Mouse (Mus musculus) retina, postnatal 1 day (tissue): ENCODE data around the gene Tbc1d12.

Source experiments
- DNase-seq: peaks from one replicate; pipeline ENCODE4 v3.0.0-alpha.2; 2012

The Tbc1d12 gene

DNA sequence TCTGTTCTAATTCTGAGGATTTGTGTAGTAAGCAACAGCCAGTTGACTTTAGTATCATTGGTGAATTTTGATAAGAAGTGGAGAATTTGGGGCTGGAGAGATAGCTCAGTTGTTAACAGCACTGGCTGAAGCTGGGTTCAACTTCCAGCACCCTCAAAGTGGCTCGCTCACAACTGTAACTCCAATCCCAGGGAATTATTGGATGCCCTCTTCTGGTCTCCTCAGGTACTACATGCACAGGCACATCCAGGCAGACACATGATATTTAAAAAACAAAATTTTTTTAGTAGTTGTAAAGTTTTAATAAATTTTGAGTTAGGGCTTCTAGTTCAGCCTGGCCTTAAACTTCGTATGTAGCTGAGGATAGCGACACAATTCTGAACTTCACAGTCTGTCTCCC lies 79.3 kb downstream of the Tbc1d12 start:
- DNase-seq = peak; percentile 50

DNA sequence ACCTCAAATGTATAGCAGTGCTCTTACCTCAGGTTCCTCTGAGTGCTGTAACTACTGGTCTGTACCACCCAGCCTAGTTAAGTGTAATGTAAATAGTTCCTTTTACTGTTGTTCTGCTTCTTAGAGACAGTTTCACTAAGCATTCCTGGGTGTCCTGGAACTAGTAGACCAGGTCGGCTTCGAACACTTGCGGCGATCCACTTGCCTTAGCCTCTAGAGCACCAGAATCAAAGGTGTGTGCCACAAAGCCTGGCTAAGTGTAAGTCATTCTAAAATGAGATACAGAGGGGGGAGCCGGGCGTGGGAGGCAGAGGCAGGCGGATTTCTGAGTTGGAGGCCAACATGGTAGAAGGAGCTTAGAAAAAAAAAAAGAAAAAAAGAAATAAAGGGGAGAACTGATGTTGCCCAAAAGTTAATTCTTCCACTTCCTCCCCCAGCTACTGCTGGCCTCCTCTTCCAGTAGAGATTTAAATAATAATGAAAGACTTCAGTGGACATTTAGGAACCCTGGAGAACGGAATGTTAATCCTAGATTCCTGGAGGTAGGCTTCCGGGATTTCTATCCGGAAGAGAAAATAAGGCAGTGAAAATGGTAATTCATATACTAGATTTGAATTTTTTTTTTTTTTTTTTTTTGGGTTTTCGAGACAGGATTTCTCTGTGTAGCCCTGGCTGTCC lies 92.2 kb downstream of the Tbc1d12 start:
- no peak for DNase-seq

DNA sequence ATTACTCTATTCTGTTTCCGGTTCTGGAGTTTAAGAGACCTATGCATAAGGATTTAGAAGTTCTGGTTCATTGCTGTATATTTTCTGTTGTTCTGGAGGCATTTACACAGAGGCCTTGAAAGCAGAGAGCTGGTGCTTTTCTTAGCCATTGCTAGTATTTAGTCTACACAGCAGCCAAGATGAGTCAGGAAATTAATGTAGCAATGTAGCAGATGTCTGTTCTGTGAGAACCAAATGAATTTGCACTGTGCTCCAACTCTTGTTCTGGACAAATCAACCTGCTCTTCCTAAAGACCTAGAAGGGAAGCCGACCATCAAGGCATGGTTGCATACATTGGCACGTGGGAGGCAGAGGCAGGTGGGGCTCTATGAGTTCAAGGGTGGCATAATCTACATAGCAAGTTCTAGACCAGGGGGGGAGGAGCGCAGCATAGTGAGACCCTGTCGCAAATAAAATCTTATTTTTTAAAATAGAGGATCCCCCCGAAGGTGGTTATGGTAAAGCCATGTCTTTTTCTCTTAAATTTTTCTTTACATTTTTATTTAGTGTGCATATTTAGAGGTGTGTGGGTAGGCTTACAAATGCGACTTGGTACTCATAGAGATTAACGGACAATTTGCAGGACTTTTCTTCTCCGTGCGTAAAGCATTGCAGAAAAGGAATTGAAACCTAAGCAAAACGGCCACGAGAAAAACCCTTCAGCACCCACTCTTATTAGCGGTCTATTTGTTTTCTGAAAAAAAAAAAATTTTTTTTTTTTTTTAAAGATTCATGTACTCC lies 93.3 kb downstream of the Tbc1d12 start:
- no peak for DNase-seq

DNA sequence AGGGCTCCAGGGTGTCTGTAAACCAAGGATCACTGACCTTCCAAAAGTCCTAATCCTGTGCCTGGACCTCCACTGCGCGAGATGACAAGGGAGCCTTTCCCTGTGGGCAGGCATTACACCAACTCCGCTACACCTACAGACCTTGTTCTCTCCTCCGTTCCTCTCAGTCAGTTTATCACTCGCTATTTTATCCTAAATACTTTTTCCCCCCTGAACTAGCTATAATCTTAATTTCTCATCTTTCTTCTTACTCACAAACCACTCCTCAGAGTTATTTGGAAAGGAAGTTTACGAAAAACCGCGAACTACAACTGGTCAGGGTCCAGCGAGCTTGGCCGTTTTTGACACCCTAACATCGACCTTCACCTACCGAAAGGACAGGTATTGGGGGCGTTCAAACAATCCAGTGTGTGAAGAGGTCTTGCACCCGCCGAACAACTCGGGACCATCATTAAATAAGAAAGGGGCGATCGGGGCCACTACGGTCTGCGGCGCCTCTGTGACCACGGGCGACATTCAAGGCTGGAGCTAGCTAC lies 93.9 kb downstream of the Tbc1d12 start:
- DNase-seq = no peak

DNA sequence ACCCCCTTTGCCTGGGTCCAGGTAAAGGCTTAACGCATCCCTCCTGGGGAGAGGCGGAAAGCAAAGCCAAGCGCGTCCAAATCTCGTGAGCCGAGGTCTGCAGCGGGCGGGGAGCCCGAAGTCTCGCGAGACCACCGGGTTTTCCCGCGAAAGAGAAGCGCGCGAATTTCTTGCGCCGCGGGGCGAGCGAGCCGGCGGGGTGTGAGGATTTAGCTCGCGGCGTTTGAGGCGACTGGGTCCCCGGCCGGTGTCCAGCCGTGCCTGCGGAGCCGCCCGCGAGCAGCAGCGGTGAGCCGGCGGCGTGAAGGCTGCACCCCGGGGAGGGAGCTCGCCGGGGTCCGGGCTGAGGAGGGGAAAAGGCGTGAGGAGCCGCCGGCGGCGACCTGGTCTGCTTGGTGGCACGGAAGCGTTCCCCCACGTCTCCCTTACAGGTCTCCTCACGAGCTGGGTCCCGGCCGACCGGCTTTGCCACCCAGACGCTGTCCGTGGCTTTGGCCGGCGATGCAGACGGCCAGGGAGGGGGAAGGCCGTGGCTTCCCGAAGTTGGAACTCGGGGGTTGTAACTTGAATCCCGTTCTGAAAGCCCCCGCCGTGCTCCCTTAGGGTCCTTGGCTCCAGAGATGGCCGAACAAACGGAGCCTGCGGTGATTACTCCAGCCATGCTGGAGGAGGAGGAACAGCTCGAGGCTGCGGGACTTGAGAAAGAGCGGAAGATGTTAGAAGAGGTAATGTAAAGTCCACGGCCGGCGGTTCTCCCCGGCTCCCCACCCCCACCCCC lies 94.6 kb downstream of the Tbc1d12 start, which contains the start of gene Hells:
TSS of gene Hells (plus strand) at position 128 of the 778 bp plus-strand sequence.
- DNase-seq = peak; percentile 95

DNA sequence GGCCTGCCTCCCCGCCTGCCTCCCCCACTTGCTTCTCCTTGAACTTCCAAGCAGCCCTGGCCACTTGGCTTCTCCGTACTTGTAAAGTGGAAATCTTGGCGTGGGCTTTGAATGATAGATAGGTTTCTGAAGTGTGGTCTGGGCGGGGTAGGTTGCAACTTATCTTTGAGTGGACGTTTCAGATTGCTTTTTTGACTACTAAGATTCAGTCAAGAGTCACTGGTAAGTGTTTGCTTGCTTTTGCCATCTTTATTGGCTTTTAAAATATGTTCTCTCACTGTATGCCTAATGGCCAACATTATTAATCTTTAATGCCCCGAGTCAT lies 95.1 kb downstream of the Tbc1d12 start:
- no peak for DNase-seq

DNA sequence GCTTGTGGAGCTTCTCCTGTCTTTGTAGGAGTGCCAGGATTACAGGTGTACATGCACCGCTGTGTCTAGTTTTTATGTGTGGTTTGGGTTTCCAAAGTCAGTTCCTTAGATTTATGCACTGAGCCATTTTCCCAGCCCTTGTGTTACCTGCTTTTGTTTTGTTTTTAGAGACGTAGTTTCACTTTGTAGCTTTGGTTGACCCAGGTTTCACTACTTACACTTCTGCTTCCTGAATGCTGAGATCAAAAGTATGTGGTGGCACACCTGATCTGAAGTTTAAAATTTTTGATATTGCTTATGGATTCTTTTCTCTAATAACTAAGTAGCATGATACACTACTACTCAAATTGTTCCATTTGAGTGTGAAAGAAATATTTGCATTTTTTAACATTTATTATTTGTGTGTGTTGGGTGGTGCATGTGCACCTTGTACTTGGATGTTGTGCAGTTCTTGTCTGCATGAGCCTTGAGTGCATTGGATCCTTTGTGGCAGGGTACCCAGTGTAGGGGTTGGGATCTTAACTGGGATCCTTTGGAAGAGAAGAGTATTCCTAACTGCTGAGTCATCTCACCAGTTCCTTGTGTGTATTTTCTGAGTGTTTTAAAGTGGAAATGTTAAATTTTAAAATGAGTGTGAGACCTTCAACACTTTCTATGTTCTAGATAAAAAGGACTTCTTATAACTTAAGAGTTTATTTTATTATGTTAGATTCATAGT lies 108.4 kb downstream of the Tbc1d12 start:
- DNase-seq = no peak
